Mouse (Mus musculus): ENCODE measurements at regions not wholly inside any gene's neighbourhood (a gene's known extent, or its start where the extent isn't known, plus 50 kb on each side); places are given as distances from the start of the nearest gene placed in this dataset.

DNA sequence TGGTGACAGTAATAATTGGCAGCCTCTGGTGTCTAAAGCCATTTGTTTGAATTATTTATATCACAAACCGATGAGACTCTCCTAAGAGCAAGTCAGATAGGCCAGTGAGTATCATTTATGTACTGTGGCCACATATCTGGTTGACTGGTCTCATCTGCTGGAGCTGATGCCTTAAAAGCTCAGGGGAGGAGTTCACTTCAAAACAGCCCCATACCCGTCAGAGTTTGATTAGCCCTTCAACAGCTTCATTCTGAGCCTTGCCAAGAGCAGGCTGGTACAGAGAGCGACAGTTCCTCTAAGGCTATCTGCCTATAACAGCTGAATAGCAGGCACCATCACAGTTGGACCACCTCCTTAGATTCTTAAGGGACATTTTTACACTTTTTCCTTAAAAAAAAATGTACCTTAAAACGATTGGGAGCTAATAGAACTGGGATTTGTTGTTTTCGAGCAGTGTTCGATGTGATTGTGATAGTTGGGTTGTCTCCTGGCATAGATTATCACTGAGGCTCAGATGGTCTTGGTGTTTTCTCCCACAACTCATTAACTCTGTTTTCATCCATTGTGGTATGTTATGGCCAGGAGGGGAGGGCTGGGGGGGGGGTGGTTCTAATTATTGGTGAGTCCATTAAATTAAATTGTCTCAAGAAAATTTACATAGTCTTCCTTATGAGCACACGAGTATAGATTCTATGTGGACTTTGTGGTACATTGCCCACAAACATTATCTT, 68.0 kb upstream of the Rgmb start:
- TF ChIP-seq ZMIZ1 (IDR thresholded peaks at IDR 0.05; ENCODE audit: low read depth, low read length) (no peak), CHD1 (IDR thresholded peaks at IDR 0.05; ENCODE audit: low read depth, low read length) (no peak), MYC (IDR thresholded peaks at IDR 0.05; ENCODE audit: low read depth, low read length) (no peak), MEF2A (IDR thresholded peaks at IDR 0.05; ENCODE audit: extremely low read depth, insufficient replicate concordance, low read depth, low read length, poor library complexity, severe bottlenecking) (no peak), HCFC1 (IDR thresholded peaks at IDR 0.05; ENCODE audit: low read depth, low read length) (no peak), USF2 (IDR thresholded peaks at IDR 0.05; ENCODE audit: borderline replicate concordance in 1 of 2, insufficient read depth in 1 of 2, low read depth in 1 of 2, low read length in 2 of 2) (no peak), GATA1 (IDR thresholded peaks at IDR 0.05; ENCODE audit: low read depth, low read length) (no peak), MAZ (IDR thresholded peaks at IDR 0.05; ENCODE audit: low read depth, low read length) (no peak), POLR2AphosphoS2 (IDR thresholded peaks at IDR 0.05; ENCODE audit: low read length) (no peak), ZKSCAN1 (IDR thresholded peaks at IDR 0.05; ENCODE audit: low read depth, low read length) (no peak), TBP (IDR thresholded peaks at IDR 0.05; ENCODE audit: low read depth, low read length) (no peak), MXI1 (IDR thresholded peaks at IDR 0.05; ENCODE audit: low read depth, low read length) (no peak), ZNF384 (IDR thresholded peaks at IDR 0.05; ENCODE audit: low read depth, low read length) (no peak), NELFE (IDR thresholded peaks at IDR 0.05; ENCODE audit: low read depth, low read length) (no peak), TAL1 (IDR thresholded peaks at IDR 0.05; ENCODE audit: low read length) (no peak), RCOR1 (IDR thresholded peaks at IDR 0.05; ENCODE audit: low read depth, low read length) (no peak), NRF1 (IDR thresholded peaks at IDR 0.05; ENCODE audit: insufficient read depth, low read depth, low read length, poor library complexity, severe bottlenecking) (no peak), USF1 (IDR thresholded peaks at IDR 0.05; ENCODE audit: low read depth, low read length) (no peak), SMC3 (IDR thresholded peaks at IDR 0.05; ENCODE audit: low read depth, low read length) (no peak), ZC3H11A (IDR thresholded peaks at IDR 0.05; ENCODE audit: low read depth, low read length) (no peak)
- Histone ChIP-seq H3K4me1 (ENCODE audit: control insufficient read depth in 1 of 2, insufficient read depth in 2 of 2, low read length in 2 of 2) (no peaks in the 10 kb centered on the region), H3K9me3 (replicated peaks; ENCODE audit: insufficient read depth, low read length) (no peaks in the 10 kb centered on the region), H3K27ac (ENCODE audit: control insufficient read depth, low read depth, low read length) (no peak overlapping the region), H3K9ac (ENCODE audit: control insufficient read depth, low read depth, low read length, poor library complexity, severe bottlenecking) (no peak overlapping the region), H3K4me3 (ENCODE audit: control insufficient read depth in 1 of 2, insufficient read depth in 1 of 2, low read depth in 2 of 2, low read length in 2 of 2) (no peak overlapping the region), H3K27me3 (ENCODE audit: control insufficient read depth in 1 of 2, insufficient read depth in 2 of 2, low read length in 2 of 2) (no peaks in the 10 kb centered on the region; a peak in 1 of 4 replicates), H3K79me2 (ENCODE audit: control insufficient read depth, insufficient read depth, low read length, poor library complexity) (no peaks in the 10 kb centered on the region), H3K36me3 (ENCODE audit: control insufficient read depth in 1 of 2, insufficient read depth in 2 of 2, low read length in 2 of 2) (no peaks in the 10 kb centered on the region)
- no peak for DNase-seq (ENCODE audit: low read depth, low spot score)

DNA sequence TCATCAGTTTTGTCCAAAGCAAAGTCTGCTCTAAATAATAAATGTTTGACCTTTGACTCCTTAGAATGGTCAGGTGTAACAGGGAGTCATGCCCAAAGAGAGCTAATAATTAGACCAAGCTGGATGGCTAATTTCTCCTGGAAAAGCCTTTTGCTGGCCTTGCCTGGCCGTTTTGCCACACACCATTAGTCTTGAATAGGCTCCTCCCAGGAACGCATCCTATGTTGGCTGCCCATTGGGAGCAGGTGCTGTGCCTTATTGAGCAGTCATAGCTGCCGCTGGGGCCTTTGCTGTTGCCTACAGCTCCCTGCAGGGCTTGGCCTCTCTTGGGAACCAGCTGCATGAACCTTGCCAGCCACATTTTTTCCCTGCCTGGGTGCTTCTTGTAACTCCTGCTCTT, 65.1 kb upstream of the Rgmb start:
- DNase-seq (ENCODE audit: low read depth, low spot score): no peak
- no peaks in the 10 kb centered on the region for H3K79me2 ChIP-seq (ENCODE audit: control insufficient read depth, insufficient read depth, low read length, poor library complexity)
- no peaks in the 10 kb centered on the region for H3K4me1 ChIP-seq (ENCODE audit: control insufficient read depth in 1 of 2, insufficient read depth in 2 of 2, low read length in 2 of 2)
- H3K27me3 ChIP-seq (ENCODE audit: control insufficient read depth in 1 of 2, insufficient read depth in 2 of 2, low read length in 2 of 2): no peaks in the 10 kb centered on the region; a peak in 1 of 4 replicates
- no peaks in the 10 kb centered on the region for H3K36me3 ChIP-seq (ENCODE audit: control insufficient read depth in 1 of 2, insufficient read depth in 2 of 2, low read length in 2 of 2)
- no peaks in the 10 kb centered on the region for H3K9me3 ChIP-seq (replicated peaks; ENCODE audit: insufficient read depth, low read length)
- no peak overlapping the region for H3K4me3 ChIP-seq (ENCODE audit: control insufficient read depth in 1 of 2, insufficient read depth in 1 of 2, low read depth in 2 of 2, low read length in 2 of 2)
- no peak overlapping the region for H3K27ac ChIP-seq (ENCODE audit: control insufficient read depth, low read depth, low read length)
- TF ChIP-seq JUND (IDR thresholded peaks at IDR 0.05; ENCODE audit: low read depth, low read length) (no peak), SMC3 (IDR thresholded peaks at IDR 0.05; ENCODE audit: low read depth, low read length) (no peak), MAX (IDR thresholded peaks at IDR 0.05; ENCODE audit: low read length) (no peak), UBTF (IDR thresholded peaks at IDR 0.05; ENCODE audit: borderline replicate concordance, insufficient read depth, low read depth, low read length) (no peak), CTCF (IDR thresholded peaks at IDR 0.05 in 2 of 3, conservative IDR thresholded peaks at IDR 0.05 in 1 of 3; ENCODE audit: control insufficient read depth in 1 of 3, insufficient read depth in 1 of 3, low read depth in 2 of 3, low read length in 3 of 3, poor library complexity in 1 of 3, severe bottlenecking in 1 of 3) (no peak), E2F4 (IDR thresholded peaks at IDR 0.05; ENCODE audit: borderline replicate concordance, low read depth, low read length) (no peak)
- no peak overlapping the region for H3K9ac ChIP-seq (ENCODE audit: control insufficient read depth, low read depth, low read length, poor library complexity, severe bottlenecking)
